Mouse (Mus musculus) cortical plate, adult 2 months (tissue): ENCODE measurements at regions not wholly inside any gene's neighbourhood (a gene's known extent, or its start where the extent isn't known, plus 50 kb on each side); places are given as distances from the start of the nearest gene placed in this dataset.

Experiments used
- CTCF ChIP-seq: fragments of 200-500 bp; IDR thresholded peaks from 2 replicates; pipeline ENCODE4 v1.5.1; 2011; ENCODE audit warnings: mild to moderate bottlenecking, control low read depth, low read length; ENCODE audit not compliant: insufficient read depth; ENCODE audit errors: extremely low read depth
- POLR2A ChIP-seq: fragments of 200-500 bp; IDR thresholded peaks from 2 replicates; pipeline ENCODE4 v1.6.1; 2011; ENCODE audit warnings: mild to moderate bottlenecking, low read length, control low read depth; ENCODE audit not compliant: insufficient read depth; ENCODE audit errors: extremely low read depth

GRCm38 (mm10) chr8:38725257-38725656, 1731.9 kb downstream of the AI429214 start:
- TF ChIP-seq CTCF: no peak
- TF ChIP-seq POLR2A: no peak
